Mouse (Mus musculus) liver, postnatal 0 days (tissue): ENCODE measurements around the gene Vwf. TPM values are rescaled to one million over a fixed set of nuclear protein-coding genes. Genes with fewer than 3 reads are reported as not detected.

Experiments used
- ATAC-seq: fragments of 200-750 bp; cut with Nextera tagmentation; 2 replicates; pipeline ENCODE4 v1.8.0; 2017; ENCODE audit warnings: mild to moderate bottlenecking, moderate library complexity
- DNase-seq: peaks from one replicate; pipeline ENCODE4 v3.0.0-alpha.2; 2016
- H3K27ac ChIP-seq: fragments of 300-500 bp; sonication (generic); 2 replicates; pipeline ENCODE4 v1.5.1; 2014; ENCODE audit warnings: antibody characterized with exemption, moderate library complexity, mild to moderate bottlenecking, low read depth
- H3K27me3 ChIP-seq: fragments of 300-500 bp; sonication (generic); 2 replicates; pipeline ENCODE4 v1.6.1; 2014; ENCODE audit warnings: low read length, control low read depth, mixed read lengths; ENCODE audit not compliant: insufficient read depth
- H3K36me3 ChIP-seq: fragments of 300-500 bp; sonication (generic); replicated peaks from 2 replicates; pipeline ENCODE4 v1.6.1; 2014; ENCODE audit warnings: mild to moderate bottlenecking, control low read depth, low read length, moderate library complexity, mixed read lengths; ENCODE audit not compliant: insufficient read depth
- H3K4me1 ChIP-seq: fragments of 300-500 bp; sonication (generic); 2 replicates; pipeline ENCODE4 v1.6.1; 2014; ENCODE audit warnings: antibody characterized with exemption, mild to moderate bottlenecking, control low read depth; ENCODE audit not compliant: insufficient read depth
- H3K4me2 ChIP-seq: fragments of 300-500 bp; sonication (generic); 2 replicates; pipeline ENCODE4 v1.6.1; 2014; ENCODE audit warnings: low read depth, mild to moderate bottlenecking, low read length, moderate library complexity, mixed read lengths
- H3K4me3 ChIP-seq: fragments of 300-500 bp; sonication (generic); 2 replicates; pipeline ENCODE4 v1.5.1; 2014; ENCODE audit warnings: low read depth, low read length
- H3K9ac ChIP-seq: fragments of 300-500 bp; sonication (generic); replicated peaks from 2 replicates; pipeline ENCODE4 v1.6.1; 2014; ENCODE audit warnings: mild to moderate bottlenecking, moderate library complexity
- H3K9me3 ChIP-seq: fragments of 300-500 bp; sonication (generic); 2 replicates; pipeline ENCODE4 v1.6.1; 2016; ENCODE audit warnings: mild to moderate bottlenecking, control low read depth, low read length, mixed read lengths
- CTCF ChIP-seq: sonication (generic); IDR thresholded peaks from 2 replicates; pipeline ENCODE4 v1.5.1; 2016; ENCODE audit warnings: antibody characterized with exemption, low read depth
- EP300 ChIP-seq: IDR thresholded peaks from 2 replicates; pipeline ENCODE4 v1.6.1; 2016; ENCODE audit warnings: antibody characterized with exemption, low read depth, mild to moderate bottlenecking
- WGBS: fragments of 180-500 bp; shearing (Covaris S2); extraction: QIAGEN DNeasy Blood & Tissue Kit; methylation state at CpG from one replicate; pipeline ENCODE4 v1.1.7; 2014; ENCODE audit not compliant: insufficient replicate concordance; 5-methylcytosine and 5-hydroxymethylcytosine counted together
- polyA plus RNA-seq: library from polyadenylated mRNA; unstranded; fragments of >200 nt; fragmentation: Nextera tagmentation; extraction: Ambion mirVana; gene quantifications from 2 replicates; pipeline ENCODE4 v1.2.1, GENCODE M21; 2015

Vwf gene
- polyA plus RNA-seq, 1 experiment from 2014 or later, result 14.8 TPM

DNA sequence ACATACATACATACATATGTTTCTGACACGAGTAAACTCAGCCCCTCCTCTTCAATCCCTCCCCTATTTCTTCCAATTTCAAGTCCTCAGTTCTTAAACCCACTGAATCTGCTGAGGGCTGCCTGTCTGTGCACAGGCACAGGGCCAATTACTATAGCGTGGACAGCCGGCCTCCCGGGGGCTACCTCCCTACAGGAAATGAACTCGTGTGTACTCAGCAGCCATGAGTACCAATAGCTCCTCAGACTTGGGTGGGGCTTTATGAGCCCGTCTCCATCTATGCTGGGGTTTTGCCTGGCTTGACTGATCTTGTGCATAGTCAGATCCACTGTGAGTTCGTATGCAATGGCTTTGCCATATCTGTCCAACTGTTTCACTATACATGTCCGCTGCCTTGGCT, 7.2 kb upstream of the Vwf start:
- no peaks in the 10 kb centered on the region for H3K9me3 ChIP-seq
- no peak overlapping the region for H3K9ac ChIP-seq
- no peak overlapping the region for H3K4me2 ChIP-seq
- H3K27me3 ChIP-seq, result no peaks in the 10 kb centered on the region
- WGBS, result 43% methylated on average over 8 of the region's 8 CpGs
- no peaks in the 10 kb centered on the region for H3K36me3 ChIP-seq
- no peak overlapping the region for H3K27ac ChIP-seq
- no peak overlapping the region for H3K4me3 ChIP-seq
- DNase-seq (no peak), ATAC-seq (no peak)
- TF ChIP-seq CTCF, result no peak
- H3K4me1 ChIP-seq, result peaks cover 14% of the 10 kb centered on the region

DNA sequence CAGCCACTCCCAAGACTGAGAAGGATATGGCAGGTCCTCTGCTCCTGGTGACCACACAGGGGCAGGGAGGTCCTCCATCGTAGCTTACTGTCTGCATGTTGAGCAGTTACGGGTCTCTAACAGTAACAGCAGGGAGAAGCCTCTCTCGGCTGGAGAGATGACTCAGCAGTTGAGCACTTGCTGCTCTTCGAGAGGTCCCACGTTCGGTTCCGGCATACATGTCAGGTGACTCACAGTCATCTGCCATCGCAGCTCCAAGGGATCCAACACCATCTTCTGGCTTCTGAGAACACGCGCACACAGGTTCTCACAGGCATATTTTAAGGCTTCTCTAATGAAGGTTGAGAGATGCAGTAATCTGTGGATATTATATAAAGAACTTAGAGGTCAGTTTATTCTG, 6.4 kb upstream of the Vwf start:
- H3K4me3 ChIP-seq, result no peak overlapping the region
- DNase-seq, result no peak
- H3K9me3 ChIP-seq, result no peaks in the 10 kb centered on the region
- no peak for TF ChIP-seq CTCF
- no peak for TF ChIP-seq EP300
- H3K4me2 ChIP-seq, result no peak overlapping the region
- H3K4me1 ChIP-seq, result peaks cover 14% of the 10 kb centered on the region
- no peak overlapping the region for H3K27ac ChIP-seq
- no peak for ATAC-seq
- 57% methylated on average over 10 of the region's 10 CpGs for WGBS
- H3K9ac ChIP-seq, result no peak overlapping the region
- no peaks in the 10 kb centered on the region for H3K27me3 ChIP-seq
- no peaks in the 10 kb centered on the region for H3K36me3 ChIP-seq

GRCm38 (mm10) chr6:125540826-125541225, 5.7 kb upstream of the Vwf start:
- Histone ChIP-seq H3K36me3 (no peaks in the 10 kb centered on the region), H3K27me3 (no peaks in the 10 kb centered on the region), H3K27ac (no peak overlapping the region), H3K9ac (no peak overlapping the region), H3K9me3 (no peaks in the 10 kb centered on the region), H3K4me2 (no peak overlapping the region), H3K4me3 (no peak overlapping the region), H3K4me1 (peaks cover 14% of the 10 kb centered on the region)
- 53% methylated on average over 6 of the region's 6 CpGs for WGBS
- ATAC-seq (no peak), DNase-seq (no peak)
- TF ChIP-seq EP300 (no peak), CTCF (no peak)

DNA sequence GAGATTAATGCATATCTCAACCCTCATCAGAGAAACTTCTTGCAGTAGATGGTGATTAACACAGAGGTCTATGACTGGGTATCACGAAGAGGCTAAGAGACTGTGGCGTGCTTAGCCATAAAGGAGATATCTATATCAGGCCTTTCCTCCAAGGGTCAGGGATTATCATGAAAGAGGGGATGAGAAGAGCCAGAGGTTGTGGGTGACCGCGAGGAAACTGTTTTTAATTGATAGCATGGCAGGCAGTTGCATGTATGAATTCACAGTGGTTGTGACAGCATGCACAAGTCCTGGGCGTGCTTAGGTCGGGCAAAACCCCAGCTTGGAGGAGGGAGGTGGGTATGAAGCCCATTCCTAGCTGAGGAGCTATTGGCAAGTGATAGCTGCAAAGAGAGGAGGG, 5.3 kb upstream of the Vwf start:
- Histone ChIP-seq H3K4me1 (peaks cover 14% of the 10 kb centered on the region), H3K4me2 (no peak overlapping the region), H3K9me3 (no peaks in the 10 kb centered on the region), H3K36me3 (no peaks in the 10 kb centered on the region), H3K4me3 (no peak overlapping the region), H3K9ac (no peak overlapping the region), H3K27ac (no peak overlapping the region), H3K27me3 (no peaks in the 10 kb centered on the region)
- DNase-seq, result no peak
- ATAC-seq, result peak; percentile 43
- WGBS, result 42% methylated on average over 6 of the region's 6 CpGs
- TF ChIP-seq EP300, result peak; percentile 58; the same call in 1 of the 2 replicates
- TF ChIP-seq CTCF, result no peak

DNA sequence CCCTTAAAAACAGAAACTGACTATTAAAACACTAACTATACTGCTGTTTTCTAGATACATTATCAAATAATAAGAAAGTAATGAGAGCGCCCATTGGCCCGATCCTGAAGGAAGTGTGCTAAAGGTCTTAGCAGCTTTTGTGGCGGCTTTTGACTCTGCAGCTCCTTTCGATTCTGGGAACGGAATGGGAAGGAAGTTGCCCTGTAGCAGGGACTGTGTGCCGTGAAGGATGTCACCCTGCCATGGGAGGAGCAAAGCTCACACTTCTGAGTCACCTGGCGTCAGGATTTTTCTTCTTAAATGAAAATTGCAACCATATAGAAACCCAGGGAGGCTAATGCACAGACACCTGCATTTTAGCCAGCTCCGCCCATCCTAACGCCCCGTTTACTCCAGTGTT, 1.8 kb downstream of the Vwf start:
- no peak for TF ChIP-seq EP300
- Histone ChIP-seq H3K4me2 (peak overlapping the region; percentile 46), H3K27me3 (no peaks in the 10 kb centered on the region), H3K9me3 (no peaks in the 10 kb centered on the region), H3K36me3 (no peaks in the 10 kb centered on the region), H3K4me3 (no peak overlapping the region), H3K9ac (no peak overlapping the region), H3K4me1 (0 out of 2 replicates have a peak, but pooled peaks cover 8% of the 10 kb centered on the region), H3K27ac (no peak overlapping the region)
- 33% methylated on average over 10 of the region's 10 CpGs for WGBS
- DNase-seq, result no peak
- no peak for ATAC-seq

- Histone ChIP-seq H3K4me2 (no peak overlapping the region), H3K9me3 (no peaks in the 10 kb centered on the region), H3K27ac (no peak overlapping the region), H3K36me3 (no peaks in the 10 kb centered on the region), H3K27me3 (no peaks in the 10 kb centered on the region), H3K9ac (no peak overlapping the region), H3K4me3 (no peak overlapping the region), H3K4me1 (0 out of 2 replicates have a peak, but pooled peaks cover 8% of the 10 kb centered on the region)
- ATAC-seq, result no peak
- DNase-seq, result no peak
- WGBS, result 52% methylated on average over 5 of the region's 5 CpGs
- TF ChIP-seq EP300 (no peak), CTCF (no peak)
Observed at GRCm38 (mm10) chr6:125550172-125550571, 3.6 kb downstream of the Vwf start.

- Histone ChIP-seq H3K27me3 (no peaks in the 10 kb centered on the region), H3K4me1 (0 out of 2 replicates have a peak, but pooled peaks cover 8% of the 10 kb centered on the region), H3K27ac (no peak overlapping the region), H3K9ac (no peak overlapping the region), H3K9me3 (no peaks in the 10 kb centered on the region), H3K36me3 (no peaks in the 10 kb centered on the region), H3K4me3 (no peak overlapping the region), H3K4me2 (no peak overlapping the region)
- WGBS, result 53% methylated on average over 6 of the region's 6 CpGs
- ATAC-seq, result no peak
- no peak for DNase-seq
- TF ChIP-seq CTCF (0 out of 2 replicates have a peak, but pooled peaks have one; percentile 9), EP300 (no peak)
Observed at GRCm38 (mm10) chr6:125552760-125553159, 6.2 kb downstream of the Vwf start.
